In the genomic region with DNA sequence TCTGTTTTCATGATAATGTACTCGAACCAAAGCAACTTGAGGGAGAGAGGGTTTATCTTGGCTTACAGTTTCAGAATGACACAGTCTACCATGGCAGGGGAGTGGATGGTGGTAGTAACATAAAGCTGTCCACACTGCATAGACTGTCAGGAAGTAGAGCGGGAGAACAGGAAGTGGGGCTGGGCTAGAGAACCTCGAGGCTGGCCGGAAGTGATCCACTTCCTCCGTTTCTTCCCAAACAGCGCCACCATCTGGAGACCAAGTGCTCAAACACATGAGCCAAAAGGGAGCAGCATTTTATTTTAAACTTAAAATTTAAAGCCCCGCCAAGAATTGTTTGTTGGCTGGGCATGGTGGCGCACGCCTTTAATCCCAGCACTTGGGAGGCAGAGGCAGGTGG, we compare ENCODE assay signal across 26 mouse cellular contexts.
DNase-seq lines count a peak whose midpoint lies in the region; ATAC-seq and TF ChIP-seq lines count a peak whose summit lies in the region.
"Had no signal": no experiment of that assay in that cellular context is flagged by ENCODE, and none has a peak within 500 bp of the region (broad histone marks: within the 10 kb centered on the region; RNA-seq: fewer than 3 reads in every experiment).

No protein-coding gene starts in this region.

- peak; percentile 44 for TF ChIP-seq CTCF in layer of hippocampus, adult 2 months (conservative IDR thresholded peaks at IDR 0.05)
- TF ChIP-seq CTCF in E14TG2a.4 (conservative IDR thresholded peaks at IDR 0.05; ENCODE audit: low read length), result peak; percentile 30; the same call in 1 of the 2 replicates

- DNase-seq in layer of hippocampus, adult 2 months (ENCODE audit: low spot score in 2 of 2), result no peak
- DNase-seq in layer of hippocampus, postnatal 14 days (ENCODE audit: low spot score in 2 of 2), result no peak
- peak; percentile 24 for DNase-seq in thymus, postnatal 14 days
- DNase-seq in thymus, postnatal 25 days, result no peak
- peak; percentile 57 for DNase-seq in induced T-regulatory cell, adult 2 months (ENCODE audit: low read depth)
- no peak for DNase-seq in frontal cortex, postnatal 36 days (ENCODE audit: low spot score in 2 of 2)
- DNase-seq: adrenal gland, postnatal 14 days; B cell, adult 2 months; cerebellum, postnatal 10 days; gastrocnemius, postnatal 36 days; heart, postnatal 36 days; kidney, adult 9 months; kidney, postnatal 36 days; retina, postnatal 1 day; right cerebral cortex, postnatal 25 days; spleen, adult 18-20 months had no signal

- H3K27me3 ChIP-seq in E14TG2a.4 (ENCODE audit: insufficient read depth, low read length), result no peaks in the 10 kb centered on the region
- no peaks in the 10 kb centered on the region for H3K27me3 ChIP-seq in kidney, embryonic 16.5 days (ENCODE audit: insufficient read depth, low read length)
- H3K27me3 ChIP-seq: heart, embryonic 15.5 days; hindbrain, embryonic 13.5 days; limb, embryonic 15.5 days; midbrain, embryonic 15.5 days; neural tube, embryonic 12.5 days had no signal

- no peak overlapping the region for H3K9ac ChIP-seq in kidney, embryonic 16.5 days (replicated peaks; ENCODE audit: low read length)
- H3K9ac ChIP-seq: heart, embryonic 15.5 days; hindbrain, embryonic 13.5 days; limb, embryonic 15.5 days; liver, embryonic 14.5 days; midbrain, embryonic 15.5 days; neural tube, embryonic 12.5 days had no signal

- 83% methylated on average over 9 of the region's 9 CpGs for WGBS in kidney, embryonic 16.5 days

- H3K9me3 ChIP-seq in E14TG2a.4 (ENCODE audit: low read length), result no peaks in the 10 kb centered on the region
- no peaks in the 10 kb centered on the region; the same call in 1 of the 2 replicates for H3K9me3 ChIP-seq in kidney, embryonic 16.5 days (ENCODE audit: low read length)
- H3K9me3 ChIP-seq: heart, embryonic 15.5 days; hindbrain, embryonic 13.5 days; limb, embryonic 15.5 days; neural tube, embryonic 12.5 days had no signal

- H3K4me1 ChIP-seq in E14TG2a.4 (replicated peaks; ENCODE audit: low read depth, low read length), result no peaks in the 10 kb centered on the region
- H3K4me1 ChIP-seq in kidney, embryonic 16.5 days (ENCODE audit: insufficient read depth, low read length), result no peaks in the 10 kb centered on the region
- H3K4me1 ChIP-seq: heart, embryonic 15.5 days; hindbrain, embryonic 13.5 days; limb, embryonic 15.5 days; midbrain, embryonic 15.5 days; neural tube, embryonic 12.5 days had no signal

- no peaks in the 10 kb centered on the region for H3K36me3 ChIP-seq in E14TG2a.4 (ENCODE audit: insufficient read depth, low read length)
- no peaks in the 10 kb centered on the region for H3K36me3 ChIP-seq in kidney, embryonic 16.5 days (ENCODE audit: insufficient read depth, low read length)
- H3K36me3 ChIP-seq: heart, embryonic 15.5 days; hindbrain, embryonic 13.5 days; limb, embryonic 15.5 days; midbrain, embryonic 15.5 days; neural tube, embryonic 12.5 days had no signal

- H3K4me2 ChIP-seq in kidney, embryonic 16.5 days (replicated peaks; ENCODE audit: low read depth, low read length), result no peak overlapping the region
- H3K4me2 ChIP-seq: heart, embryonic 15.5 days; hindbrain, embryonic 13.5 days; limb, embryonic 15.5 days; midbrain, embryonic 15.5 days; neural tube, embryonic 12.5 days had no signal

- no peak overlapping the region for H3K27ac ChIP-seq in layer of hippocampus, adult 2 months
- no peak overlapping the region for H3K27ac ChIP-seq in kidney, embryonic 16.5 days (ENCODE audit: low read length)
- H3K27ac ChIP-seq: heart, embryonic 15.5 days; hindbrain, embryonic 13.5 days; limb, embryonic 15.5 days; liver, embryonic 14.5 days; macrophage; midbrain, embryonic 15.5 days; neural tube, embryonic 12.5 days had no signal

- H3K4me3 ChIP-seq in layer of hippocampus, adult 2 months, result no peak overlapping the region
- no peak overlapping the region for H3K4me3 ChIP-seq in E14TG2a.4 (replicated peaks; ENCODE audit: low read length)
- no peak overlapping the region for H3K4me3 ChIP-seq in kidney, embryonic 16.5 days (ENCODE audit: low read length)
- H3K4me3 ChIP-seq: heart, embryonic 15.5 days; hindbrain, embryonic 13.5 days; limb, embryonic 15.5 days; midbrain, embryonic 15.5 days; neural tube, embryonic 12.5 days had no signal

- ATAC-seq in kidney, embryonic 16.5 days (ENCODE audit: low FRiP score, low TSS enrichment), result no peak
- ATAC-seq: inflammation-experienced regulatory T-cells, adult 6 months; midbrain, embryonic 15.5 days had no signal

Comparison
In these comparisons a context has a peak if more than half of its experiments do, and no peak if none do; other contexts are left out.
1. DNase-seq: peak in thymus, postnatal 14 days (single experiment) and induced T-regulatory cell, adult 2 months (single experiment); none in layer of hippocampus, adult 2 months (0 of 2), layer of hippocampus, postnatal 14 days (0 of 2), thymus, postnatal 25 days (single experiment) and frontal cortex, postnatal 36 days (0 of 2).